Mouse (Mus musculus): ENCODE measurements around the gene Gm10277. TPM values are rescaled to one million over a fixed set of nuclear protein-coding genes. Genes with fewer than 3 reads are reported as not detected.

The Gm10277 gene
- polyA plus RNA-seq, 1 experiment, result not detected

GRCm38 (mm10) chr11:77828163-77828562 is 40.6 kb upstream of the Gm10277 start:
- Histone ChIP-seq H3K4me1 (ENCODE audit: control insufficient read depth, insufficient read depth, insufficient read length) (no peaks in the 10 kb centered on the region), H3K27ac (ENCODE audit: insufficient read depth, low read length) (no peak overlapping the region), H3K27me3 (ENCODE audit: control insufficient read depth, insufficient read depth, low read length) (no peaks in the 10 kb centered on the region), H3K4me3 (ENCODE audit: extremely low read depth, insufficient read depth, insufficient read length) (no peak overlapping the region), H3K36me3 (ENCODE audit: control insufficient read depth, insufficient read depth, low read length) (peaks cover 53% of the 10 kb centered on the region)
- no peak for TF ChIP-seq CTCF (IDR thresholded peaks at IDR 0.05; ENCODE audit: extremely low read depth, insufficient read depth, insufficient read length, insufficient replicate concordance)
- no peak for TF ChIP-seq POLR2A (IDR thresholded peaks at IDR 0.05; ENCODE audit: low read depth, low read length)
- no peak for DNase-seq (ENCODE audit: low read depth in 1 of 2, low spot score in 2 of 2)
- 90% methylated on average over 5 of the region's 5 CpGs for WGBS

DNA sequence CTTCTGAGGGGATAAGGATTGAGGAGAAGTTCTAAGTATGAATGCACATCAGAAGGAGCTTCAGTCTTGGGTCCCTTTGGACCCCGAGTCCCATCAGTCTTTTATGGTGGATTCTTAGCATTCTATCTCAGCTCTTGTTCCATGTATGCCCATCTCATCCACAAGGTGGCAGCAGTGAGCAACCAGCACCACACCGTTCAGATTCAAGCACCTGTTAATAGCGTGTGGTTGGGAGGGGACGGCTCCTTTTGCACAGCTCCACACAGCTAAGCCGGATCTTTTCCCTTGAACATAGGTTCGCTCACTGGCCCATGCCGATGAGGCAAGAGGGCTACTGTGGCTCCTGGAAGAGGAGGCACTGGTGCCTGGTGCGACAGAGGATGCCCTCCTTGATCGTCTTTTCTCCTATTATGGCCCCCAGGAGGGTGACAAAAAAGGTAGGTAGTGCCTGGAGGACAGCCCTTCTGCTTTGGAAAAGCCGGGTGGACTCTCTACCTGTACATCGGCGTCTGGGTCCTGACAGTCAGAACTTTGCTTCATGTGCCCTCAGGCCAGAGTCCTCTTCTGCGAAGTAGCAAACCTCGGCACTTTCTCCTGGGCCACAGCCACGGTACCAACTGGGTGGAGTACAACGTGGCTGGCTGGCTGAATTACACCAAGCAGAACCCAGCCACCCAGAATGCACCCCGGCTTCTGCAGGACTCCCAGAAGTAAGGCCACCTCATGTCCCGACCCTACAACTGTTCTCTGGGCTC is 39.9 kb upstream of the Gm10277 start:
- no peaks in the 10 kb centered on the region for H3K4me1 ChIP-seq (ENCODE audit: control insufficient read depth, insufficient read depth, insufficient read length)
- DNase-seq (ENCODE audit: low read depth in 1 of 2, low spot score in 2 of 2), result peak; percentile 45 to 63
- peaks cover 49% of the 10 kb centered on the region for H3K36me3 ChIP-seq (ENCODE audit: control insufficient read depth, insufficient read depth, low read length)
- 70% methylated on average over 18 of the region's 18 CpGs for WGBS
- no peaks in the 10 kb centered on the region for H3K27me3 ChIP-seq (ENCODE audit: control insufficient read depth, insufficient read depth, low read length)
- no peak for TF ChIP-seq POLR2A (IDR thresholded peaks at IDR 0.05; ENCODE audit: low read depth, low read length)
- TF ChIP-seq CTCF (IDR thresholded peaks at IDR 0.05; ENCODE audit: extremely low read depth, insufficient read depth, insufficient read length, insufficient replicate concordance), result peak; percentile 88; the same call in 1 of the 2 replicates
- no peak overlapping the region for H3K4me3 ChIP-seq (ENCODE audit: extremely low read depth, insufficient read depth, insufficient read length)
- H3K27ac ChIP-seq (ENCODE audit: insufficient read depth, low read length), result no peak overlapping the region

- DNase-seq (ENCODE audit: low read depth in 1 of 2, low spot score in 2 of 2), result no peak
- TF ChIP-seq POLR2A (IDR thresholded peaks at IDR 0.05; ENCODE audit: low read depth, low read length), result no peak
- no peak for TF ChIP-seq CTCF (IDR thresholded peaks at IDR 0.05; ENCODE audit: extremely low read depth, insufficient read depth, insufficient read length, insufficient replicate concordance)
- WGBS, result 89% methylated on average over 3 of the region's 3 CpGs
- Histone ChIP-seq H3K4me1 (ENCODE audit: control insufficient read depth, insufficient read depth, insufficient read length) (no peaks in the 10 kb centered on the region), H3K36me3 (ENCODE audit: control insufficient read depth, insufficient read depth, low read length) (peaks cover 47% of the 10 kb centered on the region), H3K27me3 (ENCODE audit: control insufficient read depth, insufficient read depth, low read length) (no peaks in the 10 kb centered on the region), H3K27ac (ENCODE audit: insufficient read depth, low read length) (no peak overlapping the region), H3K4me3 (ENCODE audit: extremely low read depth, insufficient read depth, insufficient read length) (no peak overlapping the region)
Measured at GRCm38 (mm10) chr11:77826311-77826710, 38.8 kb upstream of the Gm10277 start.

GRCm38 (mm10) chr11:77825853-77826252 is 38.3 kb upstream of the Gm10277 start:
- WGBS, result 26% methylated on average over 5 of the region's 5 CpGs
- peaks cover 47% of the 10 kb centered on the region for H3K36me3 ChIP-seq (ENCODE audit: control insufficient read depth, insufficient read depth, low read length)
- DNase-seq (ENCODE audit: low read depth in 1 of 2, low spot score in 2 of 2), result peak; percentile 15 to 50
- H3K4me1 ChIP-seq (ENCODE audit: control insufficient read depth, insufficient read depth, insufficient read length), result no peaks in the 10 kb centered on the region
- H3K27me3 ChIP-seq (ENCODE audit: control insufficient read depth, insufficient read depth, low read length), result no peaks in the 10 kb centered on the region
- no peak overlapping the region for H3K4me3 ChIP-seq (ENCODE audit: extremely low read depth, insufficient read depth, insufficient read length)
- H3K27ac ChIP-seq (ENCODE audit: insufficient read depth, low read length), result no peak overlapping the region
- TF ChIP-seq POLR2A (IDR thresholded peaks at IDR 0.05; ENCODE audit: low read depth, low read length), result no peak
- TF ChIP-seq CTCF (IDR thresholded peaks at IDR 0.05; ENCODE audit: extremely low read depth, insufficient read depth, insufficient read length, insufficient replicate concordance), result peak; percentile 82; the same call in 1 of the 2 replicates

- Histone ChIP-seq H3K27ac (ENCODE audit: insufficient read depth, low read length) (no peak overlapping the region), H3K4me1 (ENCODE audit: control insufficient read depth, insufficient read depth, insufficient read length) (no peaks in the 10 kb centered on the region), H3K27me3 (ENCODE audit: control insufficient read depth, insufficient read depth, low read length) (no peaks in the 10 kb centered on the region), H3K4me3 (ENCODE audit: extremely low read depth, insufficient read depth, insufficient read length) (no peak overlapping the region), H3K36me3 (ENCODE audit: control insufficient read depth, insufficient read depth, low read length) (peaks cover 46% of the 10 kb centered on the region)
- TF ChIP-seq POLR2A (IDR thresholded peaks at IDR 0.05; ENCODE audit: low read depth, low read length) (no peak), CTCF (IDR thresholded peaks at IDR 0.05; ENCODE audit: extremely low read depth, insufficient read depth, insufficient read length, insufficient replicate concordance) (peak; percentile 68; the same call in 1 of the 2 replicates)
- DNase-seq (ENCODE audit: low read depth in 1 of 2, low spot score in 2 of 2), result peak; percentile 23 to 46
- WGBS, result 38% methylated on average over 7 of the region's 7 CpGs
Measured at GRCm38 (mm10) chr11:77822781-77823180, 35.2 kb upstream of the Gm10277 start.

DNA sequence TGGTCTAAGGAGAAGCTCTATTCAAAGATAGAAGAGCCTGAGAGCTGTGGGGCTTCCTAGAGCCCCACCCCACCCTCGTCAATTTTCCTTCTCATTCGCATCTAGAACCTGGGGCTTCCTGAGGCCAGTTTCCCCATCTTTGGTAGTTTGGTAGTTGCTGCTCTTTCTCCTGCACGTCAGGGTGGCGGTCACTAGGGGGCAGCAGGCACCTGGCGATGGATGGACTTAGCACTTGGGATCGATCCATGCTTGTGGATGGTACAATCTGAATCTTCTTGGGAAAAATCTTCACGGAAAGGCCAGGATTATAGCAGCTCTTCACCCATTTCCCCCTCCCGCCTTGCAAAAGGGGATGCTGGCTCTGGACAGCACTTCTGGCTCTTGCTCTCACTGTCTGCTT is 34.1 kb upstream of the Gm10277 start:
- WGBS, result 56% methylated on average over 8 of the region's 8 CpGs
- Histone ChIP-seq H3K27ac (ENCODE audit: insufficient read depth, low read length) (no peak overlapping the region), H3K27me3 (ENCODE audit: control insufficient read depth, insufficient read depth, low read length) (no peaks in the 10 kb centered on the region), H3K4me3 (ENCODE audit: extremely low read depth, insufficient read depth, insufficient read length) (no peak overlapping the region), H3K36me3 (ENCODE audit: control insufficient read depth, insufficient read depth, low read length) (peaks cover 46% of the 10 kb centered on the region), H3K4me1 (ENCODE audit: control insufficient read depth, insufficient read depth, insufficient read length) (no peaks in the 10 kb centered on the region)
- DNase-seq (ENCODE audit: low read depth in 1 of 2, low spot score in 2 of 2), result peak in 1 of 2 experiments; percentile 31
- no peak for TF ChIP-seq POLR2A (IDR thresholded peaks at IDR 0.05; ENCODE audit: low read depth, low read length)
- peak; percentile 77; the same call in 1 of the 2 replicates for TF ChIP-seq CTCF (IDR thresholded peaks at IDR 0.05; ENCODE audit: extremely low read depth, insufficient read depth, insufficient read length, insufficient replicate concordance)

- peak; percentile 98; the same call in 1 of the 2 replicates for TF ChIP-seq CTCF (IDR thresholded peaks at IDR 0.05; ENCODE audit: extremely low read depth, insufficient read depth, insufficient read length, insufficient replicate concordance)
- TF ChIP-seq POLR2A (IDR thresholded peaks at IDR 0.05; ENCODE audit: low read depth, low read length), result no peak
- peak; percentile 69 to 79 for DNase-seq (ENCODE audit: low read depth in 1 of 2, low spot score in 2 of 2)
- 15% methylated on average over 3 of the region's 3 CpGs for WGBS
- Histone ChIP-seq H3K4me3 (ENCODE audit: extremely low read depth, insufficient read depth, insufficient read length) (no peak overlapping the region), H3K27ac (ENCODE audit: insufficient read depth, low read length) (no peak overlapping the region), H3K4me1 (ENCODE audit: control insufficient read depth, insufficient read depth, insufficient read length) (no peaks in the 10 kb centered on the region), H3K27me3 (ENCODE audit: control insufficient read depth, insufficient read depth, low read length) (no peaks in the 10 kb centered on the region), H3K36me3 (ENCODE audit: control insufficient read depth, insufficient read depth, low read length) (peaks cover 35% of the 10 kb centered on the region)
Measured at GRCm38 (mm10) chr11:77816003-77816402, 28.5 kb upstream of the Gm10277 start.

All from spleen, adult 2 months (tissue).